Comparison of ENCODE assay signal across 8 mouse cellular contexts in genomic region chr4:98395690-98396437, GRCm38 (mm10). TPM values are rescaled to one million over a fixed set of nuclear protein-coding genes. Genes with fewer than 3 reads are reported as not detected.
A peak's percentile ranks its signal among the peaks of the same experiment; 100 is the strongest.
DNase-seq lines count a peak whose midpoint lies in the region; ATAC-seq and TF ChIP-seq lines count a peak whose summit lies in the region.

TSS of gene Patj (plus strand) at chr4:98395785.

- peak; percentile 94 for ATAC-seq in frontal cortex, adult (ENCODE audit: low TSS enrichment)
- peak; percentile 51 for ATAC-seq in neutrophil, adult 5-6 weeks (ENCODE audit: extremely low read depth, insufficient number of reproducible peaks, low FRiP score, poor library complexity, severe bottlenecking)

- peak; percentile 66 to 80 for DNase-seq in cerebellum, adult 18-20 months
- DNase-seq in heart, postnatal 4 days = peak; percentile 60
- peak; percentile 41 to 56 for DNase-seq in layer of hippocampus, adult 2 months (ENCODE audit: low spot score in 2 of 2)
- peak; percentile 78 to 81 for DNase-seq in lung, adult 18-20 months
- peak; percentile 80 for DNase-seq in testis, postnatal 14 days (ENCODE audit: low spot score)

- no peaks in the 10 kb centered on the region for H3K9me3 ChIP-seq in E14TG2a.4 (ENCODE audit: low read length)

- H3K36me3 ChIP-seq in E14TG2a.4 (ENCODE audit: insufficient read depth, low read length) = no peaks in the 10 kb centered on the region

- H3K27me3 ChIP-seq in E14TG2a.4 (ENCODE audit: insufficient read depth, low read length) = 0 out of 2 replicates have a peak, but pooled peaks cover 2% of the 10 kb centered on the region

- TF ChIP-seq CTCF in E14TG2a.4 (conservative IDR thresholded peaks at IDR 0.05; ENCODE audit: low read length) = no peak
- TF ChIP-seq CTCF in layer of hippocampus, adult 2 months (conservative IDR thresholded peaks at IDR 0.05) = no peak

- peaks cover 21% of the 10 kb centered on the region for H3K4me1 ChIP-seq in E14TG2a.4 (replicated peaks; ENCODE audit: low read depth, low read length)

- H3K27ac ChIP-seq in layer of hippocampus, adult 2 months = peak within 1 kb of the TSS; percentile 99

- H3K4me3 ChIP-seq in E14TG2a.4 (replicated peaks; ENCODE audit: low read length) = peak within 1 kb of the TSS; percentile 85
- peak within 1 kb of the TSS; percentile 87 for H3K4me3 ChIP-seq in layer of hippocampus, adult 2 months

RNA-seq across cellular contexts. Expression of gene Patj, which starts in this region (rescaled TPM):
- total RNA-seq in heart, postnatal 4 days (2021) = 10 to 100 TPM; 22.8 to 24.7 TPM
- 1 to 10 TPM; 6.7 to 8.0 TPM for total RNA-seq in layer of hippocampus, adult 2 months (2021)
- total RNA-seq in neutrophil, adult 5-6 weeks (2017) = 58.4 and 58.5 TPM in 2 replicates

Comparison
In these comparisons a context has a peak if more than half of its experiments do, and no peak if none do; other contexts are left out.
1. Peak in every context shown above with its lines: DNase-seq, ATAC-seq, H3K4me3 ChIP-seq and H3K27ac ChIP-seq.